Mouse (Mus musculus) naive thymus-derived CD4-positive, alpha-beta T cell, adult 5 months (primary cell): ENCODE data around the gene Gabrr3. TPM values are rescaled to one million over a fixed set of nuclear protein-coding genes. Genes with fewer than 3 reads are reported as not detected.

Experiments
- polyA plus RNA-seq: library from polyadenylated mRNA; unstranded; fragments of 100-300 nt; shearing (Covaris generic); gene quantifications from one replicate; pipeline ENCODE4 v1.2.1, GENCODE M21; 2017

Gene Gabrr3
- polyA plus RNA-seq = not detected

DNA sequence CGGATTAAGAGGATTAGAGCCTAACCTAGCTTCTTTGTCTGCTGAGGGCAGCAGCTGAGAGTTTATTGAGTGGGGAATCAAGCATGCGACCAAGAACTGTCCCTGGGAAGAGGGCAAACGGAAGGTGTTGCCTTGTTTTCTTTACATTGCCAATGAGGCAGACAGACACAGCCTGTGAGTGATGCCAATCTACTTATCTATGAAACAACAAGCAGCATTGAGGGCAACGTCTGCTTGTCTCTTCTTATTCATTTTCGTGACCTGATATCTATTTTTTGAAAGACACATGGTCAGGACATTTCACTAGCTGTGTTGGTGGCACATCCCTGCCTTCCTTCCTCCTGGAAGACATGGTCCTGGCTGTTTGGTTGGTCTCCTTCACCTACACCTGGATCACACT lies at the start of gene Gabrr3:
Gene Gabrr3 (plus strand): TSS at position 301 of the 400 bp plus-strand sequence.

GRCm38 (mm10) chr16:59363893-59364292 lies 43.2 kb upstream of the Gabrr3 start, which contains the start of gene Olfr209:
TSS of gene Olfr209 (minus strand) at chr16:59363993.

DNA sequence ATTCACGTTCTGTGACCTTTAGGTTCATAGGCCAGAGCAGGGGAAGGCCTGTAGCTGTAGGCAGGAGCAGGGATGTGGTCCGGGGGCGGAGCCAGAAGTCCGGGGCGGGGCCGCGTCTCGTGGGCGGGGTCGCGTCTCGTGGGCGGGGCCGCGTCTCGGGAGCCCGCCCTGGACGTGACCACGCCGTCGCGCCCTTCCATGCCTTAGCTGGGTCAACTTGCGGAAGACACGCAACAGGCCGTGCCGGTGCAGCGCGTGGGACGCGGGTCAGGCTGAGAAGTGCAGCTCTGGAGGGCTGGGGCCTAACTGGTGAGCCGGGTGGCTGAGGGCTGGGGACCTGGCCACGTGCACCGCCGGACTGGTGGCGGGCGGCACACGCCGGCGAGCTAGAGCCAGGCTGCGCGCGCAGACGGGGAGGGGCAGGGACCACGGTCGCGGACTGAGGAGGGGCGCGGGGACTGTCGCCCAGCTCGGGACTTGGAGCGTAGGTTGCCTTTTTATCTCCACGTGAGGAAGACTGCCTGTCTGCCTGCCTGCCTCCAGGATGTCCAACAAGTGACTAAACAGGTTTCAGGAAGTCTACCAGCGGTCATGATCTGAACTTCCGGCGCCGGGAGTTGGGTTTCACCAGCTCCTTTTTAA lies 64.6 kb downstream of the Gabrr3 start, which contains the start of gene Riox2:
Gene Riox2 (plus strand): TSS at position 139 of the 642 bp plus-strand sequence.

Other genes starting within 250 kb of the Gabrr3 start
- 0.67 TPM for gene Olfr196, start 236.9 kb upstream of the Gabrr3 start, polyA plus RNA-seq
- not detected for gene Olfr198, start 203.8 kb upstream of the Gabrr3 start, polyA plus RNA-seq
- not detected for gene Olfr199, start 187.6 kb upstream of the Gabrr3 start, polyA plus RNA-seq
- not detected for gene Olfr201, start 134.7 kb upstream of the Gabrr3 start, polyA plus RNA-seq
- not detected for gene Olfr202, start 120.5 kb upstream of the Gabrr3 start, polyA plus RNA-seq
- gene Olfr203, start 108.5 kb upstream of the Gabrr3 start, polyA plus RNA-seq = not detected
- gene Olfr204, start 89.1 kb upstream of the Gabrr3 start, polyA plus RNA-seq = not detected
- not detected for gene Olfr205, start 76.2 kb upstream of the Gabrr3 start, polyA plus RNA-seq
- not detected for gene Olfr206, start 58.1 kb upstream of the Gabrr3 start, polyA plus RNA-seq
- gene Olfr209, start 43.3 kb upstream of the Gabrr3 start, polyA plus RNA-seq = not detected
- 49.0 TPM for gene Riox2, start 64.4 kb downstream of the Gabrr3 start, polyA plus RNA-seq
- gene Crybg3, start 193.6 kb downstream of the Gabrr3 start, polyA plus RNA-seq = 2.6 TPM
- gene Arl6, start 232.1 kb downstream of the Gabrr3 start, polyA plus RNA-seq = 0.61 TPM